Mouse (Mus musculus) adrenal gland, postnatal 4 days (tissue): Measurements from ENCODE around the gene Klhl18. TPM values are rescaled to one million over a fixed set of nuclear protein-coding genes. Genes with fewer than 3 reads are reported as not detected.

ENCODE experiments used
- DNase-seq, 2 experiments: peaks; one replicate each; pipeline ENCODE4 v3.0.0; 2021 to 2022; ENCODE audit warnings: low spot score in 2 of 2, mixed read lengths in 2 of 2
- long read RNA-seq, 2 experiments: library from polyadenylated mRNA; stranded (forward); transcript quantifications; one replicate each; pipeline ENCODE4 v2.0.0; 2021
- total RNA-seq, 2 experiments: library from RNA; stranded (reverse); gene quantifications; 2 replicates each; pipeline ENCODE4 v1.2.3; 2021

The Klhl18 gene
- total RNA-seq: 10 to 100 TPM; 11.2 to 12.0 TPM
- long read RNA-seq, experiment 1, full-length matches to known transcripts: 1 of 3 reads
- long read RNA-seq, experiment 1, partial matches to known transcripts: 1 of 3 reads
- long read RNA-seq, experiment 1, other reads (novel, unspliced or antisense): 1 of 3 reads
- long read RNA-seq, experiment 2, full-length matches to known transcripts: 2 of 3 reads
- long read RNA-seq, experiment 2, partial matches to known transcripts: 0 of 3 reads
- long read RNA-seq, experiment 2, other reads (novel, unspliced or antisense): 1 of 3 reads

DNA sequence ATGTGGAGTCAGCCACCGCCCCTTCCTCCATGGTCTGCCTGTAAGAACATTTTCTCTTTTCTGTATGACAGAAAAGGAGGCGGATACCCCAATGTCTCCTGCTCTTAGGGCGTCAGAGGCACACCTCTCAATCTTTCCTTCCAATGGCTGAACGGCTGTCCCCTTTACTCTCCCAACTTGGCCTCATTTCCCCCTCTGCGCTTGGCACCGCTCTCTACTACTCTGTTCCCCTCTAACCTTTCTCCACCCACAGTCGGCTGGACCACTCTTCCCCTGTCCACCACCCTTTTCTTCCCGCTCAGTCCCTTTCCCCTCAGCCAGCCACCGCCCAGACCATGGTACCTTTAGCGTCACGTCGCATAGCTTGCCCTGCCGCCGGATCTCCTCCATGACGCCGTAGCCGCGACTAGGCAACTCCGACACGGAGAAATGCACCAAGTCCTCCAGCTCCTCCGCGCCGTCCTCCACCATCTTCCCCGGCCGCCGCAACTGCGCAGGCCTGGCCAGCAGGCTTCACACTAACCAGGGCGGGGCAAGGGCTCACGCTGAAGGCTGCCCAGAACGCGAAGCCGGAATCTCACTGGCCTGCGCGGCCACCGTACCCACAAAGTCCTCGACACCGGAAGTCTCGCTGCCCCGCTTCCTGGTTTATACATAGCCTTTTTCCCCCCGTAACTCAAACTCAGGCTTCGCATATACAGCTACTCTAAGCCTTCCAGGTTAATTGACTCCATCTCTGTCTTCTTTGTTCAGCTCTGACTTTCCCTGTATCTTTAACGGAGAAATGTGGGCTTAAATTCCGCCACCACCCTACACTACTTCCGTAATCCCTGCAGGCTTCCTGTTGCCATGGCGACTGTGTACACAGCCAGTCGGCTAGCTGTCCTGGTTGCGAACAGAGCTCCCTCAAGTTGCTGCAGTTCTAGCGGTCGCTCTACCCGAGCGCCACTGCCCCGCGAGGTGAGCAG lies at the start of gene Klhl18, which contains the start of gene Kif9:
Gene Klhl18 (minus strand): TSS at position 571 of the 968 bp plus-strand sequence.
Gene Kif9 (plus strand): TSS at position 835 of the 968 bp plus-strand sequence.
- peak; percentile 93 to 95 for DNase-seq

DNA sequence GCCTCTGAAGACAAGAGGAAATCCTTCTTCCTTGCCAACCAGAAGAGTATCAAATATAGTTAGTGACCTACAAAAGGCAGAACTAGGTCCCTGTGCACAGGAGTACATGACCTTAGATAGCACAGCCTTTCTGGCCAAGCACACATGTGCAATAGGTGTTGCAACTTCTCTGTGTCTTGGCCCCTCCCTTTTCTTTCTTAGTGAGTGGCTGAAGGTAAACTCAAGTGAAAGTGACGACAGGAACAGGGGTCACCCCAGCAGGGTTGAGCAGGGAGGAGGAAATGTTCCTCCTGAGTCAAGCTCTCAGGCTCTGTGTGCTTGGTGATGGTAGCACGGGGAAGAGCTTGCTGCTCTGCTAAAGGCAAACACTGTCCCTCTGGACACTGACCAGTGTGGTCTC lies 49.2 kb upstream of the Klhl18 start:
- no peak for DNase-seq

DNA sequence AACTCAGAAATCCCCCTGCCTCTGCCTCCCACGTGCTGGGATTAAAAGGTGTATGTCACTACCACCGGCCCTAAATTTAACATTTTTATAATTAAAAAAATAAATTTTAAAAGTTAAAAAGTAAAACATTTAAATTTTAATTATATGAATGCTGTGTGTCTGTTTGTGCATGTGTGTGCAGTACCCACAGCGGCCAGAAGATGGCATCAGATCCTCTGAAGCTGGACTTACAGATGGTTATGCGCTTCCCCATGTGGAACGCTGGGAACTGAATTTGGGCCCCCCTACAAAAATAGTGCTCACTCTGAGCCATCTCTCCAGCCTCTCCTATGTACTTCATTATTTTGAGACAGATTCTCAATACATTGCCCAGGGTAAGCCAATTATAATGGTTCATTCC lies 14.4 kb upstream of the Klhl18 start:
- no peak for DNase-seq

DNA sequence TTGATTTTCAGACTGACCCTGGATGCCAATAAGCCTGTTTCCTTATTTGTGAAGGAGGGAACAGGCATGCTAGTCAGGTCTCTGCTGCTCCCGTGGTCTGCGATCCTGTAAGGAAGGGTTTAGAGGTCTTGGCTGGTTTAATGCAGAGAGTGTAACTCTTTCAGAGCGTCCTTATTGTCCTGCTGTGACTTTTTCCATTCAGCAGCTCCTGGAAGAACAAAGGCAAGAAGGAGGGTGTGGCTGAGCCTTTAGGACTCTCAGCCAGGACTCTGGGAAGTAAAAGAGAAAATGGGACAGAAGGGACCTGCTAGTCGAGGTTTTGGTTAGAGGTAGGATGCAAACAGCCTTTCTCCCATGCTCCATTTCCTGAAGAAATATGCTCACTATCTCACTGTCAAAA lies 12.3 kb upstream of the Klhl18 start:
- no peak for DNase-seq

DNA sequence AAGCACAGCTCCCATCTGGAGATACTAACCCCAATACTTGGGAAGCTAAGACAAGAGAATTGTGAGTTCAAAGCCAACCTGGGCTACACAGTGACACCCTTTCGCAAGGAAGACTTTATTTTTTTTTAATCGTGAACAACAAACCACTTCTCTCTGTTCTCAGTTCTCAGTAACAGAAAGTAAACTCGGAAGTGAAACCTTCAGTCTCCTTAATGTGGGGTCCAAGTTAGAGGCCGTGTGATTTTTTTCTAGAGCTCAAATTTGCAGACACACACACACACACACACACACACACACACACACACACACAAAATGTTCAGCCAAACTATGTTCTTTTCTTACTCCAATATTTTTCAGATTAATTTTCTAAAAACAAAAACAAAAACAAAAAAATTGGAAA lies 2.1 kb upstream of the Klhl18 start:
- no peak for DNase-seq

DNA sequence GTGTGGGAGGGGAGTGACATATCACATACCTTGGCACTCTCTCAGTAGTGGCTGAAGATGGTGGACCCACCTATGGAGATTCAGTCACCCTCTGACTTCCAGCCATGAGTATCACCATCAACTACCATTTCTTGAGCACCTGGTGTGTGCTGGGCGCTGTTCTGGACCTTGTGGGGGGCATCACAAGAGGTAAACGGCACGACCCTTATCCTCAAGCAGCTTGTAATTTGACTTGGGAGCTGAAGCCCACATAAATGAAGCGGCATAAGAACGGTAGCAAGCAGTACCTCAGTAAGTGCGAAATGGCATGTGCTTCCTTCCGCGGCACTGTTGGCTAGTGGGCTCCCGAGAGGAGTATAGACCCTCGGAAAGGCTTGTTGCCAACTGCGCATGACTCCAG lies 1.5 kb upstream of the Klhl18 start:
- no peak for DNase-seq

DNA sequence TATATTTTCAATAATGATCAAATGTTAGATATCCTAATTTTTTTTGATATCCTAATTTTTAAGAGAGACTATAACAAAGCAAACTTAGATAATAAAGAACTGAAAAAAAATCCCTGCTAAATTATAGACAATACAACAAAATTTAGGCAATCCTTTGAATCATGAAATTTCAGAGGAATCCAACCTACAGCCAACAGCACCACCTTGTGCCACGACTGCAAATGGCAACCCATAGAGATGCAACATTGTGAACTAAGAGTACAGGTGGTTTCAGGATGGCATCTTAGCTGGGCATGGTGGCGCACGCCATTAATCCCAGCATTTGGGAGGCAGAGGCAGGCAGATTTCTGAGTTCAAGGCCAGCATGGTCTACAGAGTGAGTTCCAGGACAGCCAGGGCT lies 10.3 kb downstream of the Klhl18 start:
- no peak for DNase-seq

DNA sequence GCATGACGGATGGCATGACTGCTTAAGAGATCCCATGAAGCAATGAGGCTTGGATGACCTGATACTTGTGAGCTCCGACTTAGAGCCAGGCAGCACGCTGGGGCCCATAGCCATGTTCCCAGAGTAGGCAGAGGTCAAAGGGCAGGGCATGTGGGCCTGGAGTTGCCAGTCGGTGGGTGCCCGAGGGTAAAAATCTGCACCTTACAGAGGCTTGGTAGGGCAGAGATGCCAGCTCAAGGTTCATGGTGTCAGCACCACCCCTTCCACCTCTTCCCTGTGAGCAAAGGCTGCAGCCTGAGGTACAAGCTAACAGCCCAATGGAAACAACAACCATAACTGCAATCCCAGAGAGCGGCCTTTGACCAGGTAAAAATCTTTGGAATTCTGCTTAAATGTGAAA lies 11.2 kb downstream of the Klhl18 start:
- no peak for DNase-seq

DNA sequence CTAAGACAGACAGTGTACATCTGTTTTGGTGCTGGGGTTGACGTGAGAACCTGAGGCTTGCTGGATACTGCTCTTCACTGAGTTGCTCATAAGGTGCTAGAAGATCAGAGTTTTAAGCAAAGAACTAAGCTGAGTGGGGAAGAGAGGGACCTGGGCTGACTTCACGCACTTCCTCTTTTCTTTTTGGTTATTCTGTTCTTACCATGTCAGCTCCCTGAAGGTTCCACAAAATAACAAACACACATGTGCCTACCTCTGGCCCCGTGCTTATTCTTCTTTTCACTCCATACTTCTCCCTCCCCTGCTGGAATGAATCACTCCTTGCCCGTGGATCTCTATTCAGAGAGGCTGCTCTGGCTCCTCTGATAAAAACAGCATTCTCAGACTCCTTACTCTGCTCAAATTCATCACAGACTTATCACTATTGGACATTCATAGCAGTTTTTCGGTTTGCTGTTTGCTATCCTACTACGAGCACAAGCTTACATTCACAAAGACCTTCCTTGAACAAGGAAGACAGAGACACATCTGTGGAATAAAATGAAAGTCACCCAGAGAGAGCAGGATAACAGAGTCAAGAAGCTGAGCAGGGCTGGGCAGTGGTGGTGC lies 12.4 kb downstream of the Klhl18 start:
- no peak for DNase-seq

DNA sequence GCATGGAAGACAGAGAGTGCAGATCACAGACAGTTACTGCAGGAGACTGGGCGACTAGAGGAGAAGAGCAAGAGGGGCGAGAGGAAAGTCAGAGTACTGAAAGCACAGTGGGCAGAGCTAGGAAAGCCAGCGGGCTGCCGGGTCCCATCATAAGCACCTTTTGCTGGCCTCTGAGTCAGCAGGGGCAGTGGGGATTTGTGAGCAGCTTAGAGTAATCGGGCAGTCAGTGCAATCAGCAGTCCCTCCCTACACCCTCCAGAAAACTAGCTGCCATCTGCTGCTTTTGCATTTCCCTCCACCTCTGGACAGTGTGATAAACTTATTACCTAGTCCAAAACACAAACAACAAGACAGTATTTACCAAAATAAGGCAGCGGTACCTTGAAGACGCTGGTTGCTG lies 14.2 kb downstream of the Klhl18 start:
- DNase-seq: no peak

DNA sequence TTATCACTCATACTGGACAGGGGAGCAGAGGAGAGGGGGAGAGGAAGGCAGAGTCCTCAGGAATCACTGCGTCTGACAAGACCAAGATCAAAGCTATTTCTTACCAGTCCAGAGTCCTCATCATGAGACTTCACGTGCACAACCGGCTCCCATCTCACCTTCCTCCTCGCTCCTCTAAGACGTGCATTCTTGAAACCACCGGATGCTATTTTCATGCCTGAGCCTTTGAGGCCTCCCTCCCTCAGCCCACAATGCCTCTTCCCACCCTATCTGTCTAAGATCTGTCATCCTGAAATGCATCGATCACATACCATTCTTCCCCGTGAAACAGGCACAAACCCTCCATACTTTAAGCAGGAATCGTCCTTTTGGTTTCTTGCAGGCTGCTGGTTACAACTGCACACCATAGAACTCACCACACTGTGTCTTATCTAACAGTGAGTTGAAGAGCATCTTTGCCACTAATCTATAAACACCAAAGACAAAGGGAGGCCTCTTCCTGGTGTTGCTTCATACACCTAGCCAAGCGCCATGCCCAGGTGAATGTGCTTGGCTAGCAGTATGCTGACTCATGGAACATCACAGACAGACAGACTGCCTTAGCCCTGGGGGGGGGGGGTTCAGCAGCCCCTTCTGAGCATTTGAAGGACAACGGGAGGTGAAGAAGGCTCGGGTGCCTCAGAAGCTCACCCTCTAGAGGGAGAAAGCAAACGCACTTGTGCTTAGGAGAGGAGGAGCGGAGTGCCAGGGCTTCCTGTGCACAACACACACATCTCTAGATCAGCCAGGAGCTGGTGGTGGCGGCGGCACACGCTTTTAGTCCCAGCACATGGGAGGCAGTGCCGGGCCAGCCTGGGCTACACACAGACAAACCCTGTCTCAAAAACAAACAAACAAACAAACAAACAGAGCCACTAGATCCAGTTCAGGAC lies 15.3 kb downstream of the Klhl18 start:
- no peak for DNase-seq

DNA sequence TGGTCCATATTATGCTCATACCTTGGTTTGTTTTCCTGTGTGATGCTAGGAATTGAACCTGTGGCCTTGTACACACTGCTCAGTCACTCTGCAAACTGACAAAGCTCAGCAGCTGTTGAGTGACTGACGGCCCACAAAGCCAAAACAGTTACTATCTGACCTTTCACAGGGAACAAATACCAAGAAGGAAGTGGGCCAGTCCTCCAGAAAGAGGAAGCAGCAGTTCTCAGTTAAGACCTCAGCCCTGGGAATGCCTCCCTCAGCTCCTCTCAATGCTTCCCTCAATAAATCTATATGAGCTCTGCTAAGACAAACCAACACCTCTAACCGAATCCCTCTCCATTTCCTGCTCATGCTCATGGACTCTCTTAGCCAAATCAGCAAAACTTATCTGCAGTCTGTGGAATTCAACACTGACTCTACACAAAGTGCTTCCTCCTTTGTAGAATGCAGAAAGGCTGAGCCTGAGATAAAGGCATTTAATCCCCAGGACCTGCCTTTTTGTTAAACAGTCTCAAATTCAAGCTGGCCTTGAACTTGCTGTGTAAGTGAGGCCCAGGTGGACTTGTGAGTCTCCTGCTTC lies 17.3 kb downstream of the Klhl18 start:
- DNase-seq: no peak

DNA sequence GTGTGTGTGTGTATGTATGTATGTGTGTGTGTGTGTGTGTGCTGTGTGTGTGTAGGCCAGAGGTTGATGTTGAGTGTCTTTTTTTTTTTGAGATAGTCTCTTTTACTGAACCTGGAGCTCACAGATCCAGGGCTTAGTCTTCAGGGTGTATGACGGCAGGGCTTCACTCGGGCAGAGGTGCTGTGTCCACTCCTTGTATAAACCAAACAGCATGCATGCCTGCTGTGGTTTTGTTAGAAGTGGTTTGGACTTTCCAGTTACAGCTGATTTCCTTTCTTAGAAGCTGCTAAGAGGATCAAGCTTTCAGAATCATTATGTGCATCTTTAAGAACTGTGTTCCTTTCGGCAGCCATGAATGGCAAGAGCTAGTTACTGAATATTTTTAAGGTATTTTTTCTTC lies 18.6 kb downstream of the Klhl18 start:
- DNase-seq: no peak

DNA sequence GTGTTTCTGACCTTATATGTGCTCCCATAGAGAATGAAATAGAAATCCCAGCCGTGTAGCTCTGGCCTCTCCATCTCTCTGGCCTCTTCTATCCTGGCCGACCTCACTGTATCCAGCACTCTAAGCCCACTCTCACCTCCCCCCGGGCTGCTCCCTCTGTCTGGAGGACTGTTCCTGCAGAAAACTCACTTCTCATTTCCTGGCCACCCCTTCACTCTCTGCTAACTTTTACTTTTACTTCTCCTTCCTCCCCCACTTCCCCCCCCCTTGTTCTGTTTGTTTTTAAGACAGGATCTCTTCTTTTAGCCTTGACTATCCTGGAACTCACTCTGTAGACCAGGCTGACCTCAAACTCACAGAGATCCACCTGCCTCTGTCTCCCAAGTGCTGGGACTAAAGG lies 24.0 kb downstream of the Klhl18 start:
- DNase-seq: no peak

DNA sequence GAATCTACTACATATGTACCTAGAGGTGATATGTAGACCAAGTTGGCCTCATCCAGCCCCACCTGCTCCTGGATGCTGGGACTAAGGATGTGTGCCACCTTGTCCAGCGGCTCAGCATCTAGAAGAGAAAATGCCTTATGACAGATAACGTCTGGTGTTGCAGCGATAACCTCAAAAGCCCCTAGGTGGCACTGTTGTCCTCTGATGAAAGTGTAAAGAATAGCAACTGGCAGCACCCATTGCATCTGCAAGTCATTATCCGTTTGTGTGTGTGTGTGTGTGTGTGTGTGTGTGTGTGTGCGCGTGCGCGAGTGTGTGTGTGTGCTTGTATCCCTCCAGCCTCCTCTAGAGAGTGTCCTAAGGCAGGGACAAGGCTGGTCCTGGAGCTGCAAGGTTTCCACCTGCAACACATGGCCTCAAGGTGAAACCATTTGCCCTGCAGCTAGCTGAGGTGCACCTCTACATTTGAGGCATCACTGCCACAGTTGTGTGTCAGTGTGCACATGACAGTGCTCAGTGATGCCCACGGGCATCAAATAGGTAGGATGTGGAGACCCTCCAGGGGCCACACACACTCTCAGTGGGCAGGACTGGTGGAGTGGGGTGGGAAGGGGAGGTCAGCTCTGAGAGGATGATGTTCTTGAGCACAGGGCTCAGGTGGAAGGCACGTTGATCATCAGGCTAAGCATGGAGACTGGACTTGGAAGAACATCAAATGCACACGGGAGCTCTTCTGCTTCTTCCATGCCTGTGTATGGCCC lies 27.5 kb downstream of the Klhl18 start:
- peak; percentile 10 to 50 for DNase-seq

DNA sequence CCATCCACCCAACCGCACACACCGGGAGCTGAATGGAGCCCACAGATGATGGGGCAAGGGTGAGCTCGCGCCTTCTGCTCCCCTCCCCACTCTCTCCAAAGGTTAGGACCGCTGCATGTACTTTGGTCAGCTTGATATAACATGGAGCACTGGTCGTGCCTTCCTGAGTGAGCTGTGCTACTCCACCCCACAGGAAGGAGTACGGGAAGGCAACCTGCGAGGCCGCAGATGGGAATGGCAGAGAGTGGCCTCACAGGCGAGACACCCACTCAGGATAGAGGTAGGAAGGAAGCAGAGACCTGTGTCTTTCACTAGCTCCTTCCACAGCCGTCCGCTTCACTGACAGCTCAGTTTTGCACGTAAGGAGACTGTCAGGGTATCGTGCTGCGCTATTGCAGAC lies 28.1 kb downstream of the Klhl18 start:
- DNase-seq: no peak

DNA sequence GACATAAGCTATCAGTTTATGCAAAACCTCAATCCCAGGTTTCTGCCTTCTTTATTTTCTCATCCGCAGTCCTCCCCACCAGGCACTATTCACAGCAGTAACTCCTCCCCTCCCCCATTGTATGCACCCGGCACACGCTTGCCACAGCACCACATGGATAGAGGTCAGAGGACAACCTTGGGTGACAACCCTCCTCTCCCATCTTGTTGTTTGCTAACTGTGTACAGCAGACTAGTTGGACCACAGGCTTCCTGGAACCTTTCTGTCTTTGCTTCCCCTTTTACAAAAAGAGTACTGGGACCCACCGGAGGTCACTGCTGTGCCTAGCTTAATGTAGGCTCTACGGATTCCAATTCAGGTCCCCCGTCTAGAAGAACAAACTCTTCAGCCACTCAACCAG lies 35.9 kb downstream of the Klhl18 start:
- DNase-seq: no peak

DNA sequence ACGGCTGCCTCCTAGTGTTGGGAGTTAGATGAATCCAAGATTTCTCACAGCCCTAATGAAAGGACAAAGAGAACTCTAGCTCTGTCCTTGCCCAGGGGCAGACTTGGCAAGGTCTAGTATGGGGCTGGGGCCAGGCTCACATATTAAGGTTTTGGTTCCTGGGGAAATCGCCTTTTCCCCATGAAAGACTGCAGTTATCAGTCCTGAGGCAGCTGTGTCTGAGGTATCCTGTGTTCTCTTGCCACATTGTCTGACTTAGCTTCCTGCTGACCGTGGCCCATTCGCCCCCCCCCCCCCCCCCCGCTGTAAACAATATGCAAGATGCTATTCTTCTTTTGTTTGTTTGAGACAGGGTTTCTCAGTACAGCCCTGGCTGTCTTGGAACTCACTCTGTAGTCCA lies 36.4 kb downstream of the Klhl18 start:
- no peak for DNase-seq

DNA sequence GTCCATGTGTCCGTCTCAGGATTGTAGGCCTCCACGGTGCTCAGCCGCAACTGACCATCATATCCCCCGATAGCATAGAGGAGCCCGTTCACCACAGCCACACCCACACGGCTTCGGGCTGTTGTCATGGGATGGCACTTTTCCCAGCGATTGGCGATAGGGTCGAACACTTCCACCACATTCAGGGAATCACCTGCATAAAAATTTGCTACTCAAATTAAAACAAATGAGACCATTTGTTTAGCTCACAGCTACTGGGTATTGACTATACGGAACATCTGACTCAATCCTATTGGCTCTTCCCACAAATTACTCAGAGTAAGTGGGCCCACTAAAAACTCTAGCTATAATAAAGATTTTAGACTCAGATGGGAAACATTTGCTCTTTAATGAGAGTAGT lies 40.5 kb downstream of the Klhl18 start:
- no peak for DNase-seq

DNA sequence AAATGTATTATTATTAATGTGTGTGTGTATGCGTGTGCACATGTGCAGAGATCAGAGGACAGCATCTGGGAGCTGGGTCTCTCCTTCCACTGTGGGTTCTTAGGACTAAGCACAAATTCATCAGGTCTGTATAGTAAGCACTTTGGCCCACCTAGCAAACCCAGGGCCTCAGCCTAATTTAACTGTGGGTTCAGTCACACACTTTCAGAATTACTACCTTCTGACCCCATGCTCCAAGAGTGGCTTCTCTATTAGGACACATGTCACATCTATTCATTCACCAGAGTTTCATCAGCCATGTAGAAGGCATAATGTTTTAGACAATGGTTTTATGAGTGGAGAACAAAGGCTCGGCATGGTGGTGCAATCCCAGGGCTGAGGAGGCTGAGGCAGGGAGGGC lies 43.4 kb downstream of the Klhl18 start:
- no peak for DNase-seq
